Mouse (Mus musculus) midbrain, embryonic 13.5 days (tissue): ENCODE data around the gene Ddit4l. TPM values are rescaled to one million over a fixed set of nuclear protein-coding genes. Genes with fewer than 3 reads are reported as not detected.
"Not testable (repeated sequence)": the region's sequence is repeated elsewhere in the genome, so short reads cannot be mapped to it uniquely, and the experiment has no call there.

Experiments
- ATAC-seq: fragments of 200-750 bp; cut with Nextera tagmentation; 2 replicates; pipeline ENCODE4 v1.8.0; 2017; ENCODE audit warnings: mild to moderate bottlenecking, moderate TSS enrichment, moderate library complexity
- H3K27ac ChIP-seq: fragments of 300-500 bp; sonication (generic); 2 replicates; pipeline ENCODE4 v1.5.1; 2015; ENCODE audit warnings: inconsistent platforms, mild to moderate bottlenecking, moderate library complexity
- H3K27me3 ChIP-seq: fragments of 300-500 bp; sonication (generic); 2 replicates; pipeline ENCODE4 v1.6.1; 2015; ENCODE audit warnings: mild to moderate bottlenecking, inconsistent platforms
- H3K36me3 ChIP-seq: fragments of 300-500 bp; sonication (generic); 2 replicates; pipeline ENCODE4 v1.6.1; 2015; ENCODE audit warnings: mild to moderate bottlenecking, inconsistent platforms
- H3K4me1 ChIP-seq: fragments of 300-500 bp; sonication (generic); replicated peaks from 2 replicates; pipeline ENCODE4 v1.6.1; 2015; ENCODE audit warnings: inconsistent platforms
- H3K4me2 ChIP-seq: fragments of 300-500 bp; sonication (generic); replicated peaks from 2 replicates; pipeline ENCODE4 v1.6.1; 2015; ENCODE audit warnings: moderate library complexity, mild to moderate bottlenecking, inconsistent platforms
- H3K4me3 ChIP-seq: fragments of 300-500 bp; sonication (generic); replicated peaks from 2 replicates; pipeline ENCODE4 v1.5.1; 2015; ENCODE audit warnings: mild to moderate bottlenecking, inconsistent platforms
- H3K9ac ChIP-seq: fragments of 300-500 bp; sonication (generic); replicated peaks from 2 replicates; pipeline ENCODE4 v1.6.1; 2015; ENCODE audit warnings: mild to moderate bottlenecking, inconsistent platforms
- H3K9me3 ChIP-seq: fragments of 300-500 bp; sonication (generic); 2 replicates; pipeline ENCODE4 v1.6.1; 2016; ENCODE audit warnings: mild to moderate bottlenecking, inconsistent platforms
- WGBS: fragments of 180-500 bp; shearing (Covaris S2); methylation state at CpG from one replicate; pipeline ENCODE4 v1.1.7; 2015; 5-methylcytosine and 5-hydroxymethylcytosine counted together
- microRNA-seq: library from miRNA; unstranded; fragments of <30 nt; microRNA quantifications from one replicate; pipeline ENCODE4, GENCODE M21; 2016
- polyA plus RNA-seq: library from polyadenylated mRNA; unstranded; fragments of >200 nt; fragmentation: Nextera tagmentation; extraction: Ambion mirVana; gene quantifications from 2 replicates; pipeline ENCODE4 v1.2.1, GENCODE M21; 2015

Ddit4l gene
- polyA plus RNA-seq, 1 experiment from 2014 or later = 8.3 TPM

GRCm38 (mm10) chr3:137652853-137653252 is 31.4 kb downstream of the Ddit4l start:
- Histone ChIP-seq H3K9ac (no peak overlapping the region), H3K27ac (no peak overlapping the region), H3K4me2 (no peak overlapping the region), H3K36me3 (no peaks in the 10 kb centered on the region), H3K9me3 (no peaks in the 10 kb centered on the region), H3K4me3 (no peak overlapping the region), H3K27me3 (no peaks in the 10 kb centered on the region), H3K4me1 (0 out of 2 replicates have a peak, but pooled peaks cover 4% of the 10 kb centered on the region)
- no peak for ATAC-seq
- 89% methylated on average over 2 of the region's 2 CpGs for WGBS

- not testable (repeated sequence) for H3K27me3 ChIP-seq, H3K9me3 ChIP-seq, ATAC-seq, H3K4me2 ChIP-seq, H3K4me3 ChIP-seq, H3K9ac ChIP-seq, H3K36me3 ChIP-seq, H3K27ac ChIP-seq, H3K4me1 ChIP-seq
- no CpG with 5 or more reads among the region's 3 CpGs for WGBS
Measured at GRCm38 (mm10) chr3:137671224-137671623, 49.8 kb downstream of the Ddit4l start, which contains the start of gene Gm21962. Gm21962 (plus strand) TSS chr3:137671524.

Small RNA genes lying within 50 kb of the gene (microRNA-seq; reads per million reads assigned to microRNA genes)
- not detected for gene Gm22468

Other genes starting within 250 kb of the Ddit4l start
- gene Gm21962, start 49.9 kb downstream of the Ddit4l start, polyA plus RNA-seq = not detected in 2 replicates
- gene H2afz, start 242.9 kb downstream of the Ddit4l start, polyA plus RNA-seq = 1,499 and 1,592 TPM in 2 replicates
- 9.4 and 12.1 TPM in 2 replicates for gene Dnajb14, start 246.1 kb downstream of the Ddit4l start, polyA plus RNA-seq